Mouse (Mus musculus) myocyte (in vitro differentiated cells): ENCODE results near the gene Dhrs4.

Source experiments
- POLR2AphosphoS2 ChIP-seq: IDR thresholded peaks from one replicate; pipeline ENCODE4 v1.6.1; 2011; ENCODE audit warnings: low read depth, control low read depth; ENCODE audit not compliant: insufficient read length
- USF1 ChIP-seq: IDR thresholded peaks from one replicate; pipeline ENCODE4 v1.6.1; 2011; ENCODE audit warnings: low read depth, mild to moderate bottlenecking, control low read depth, moderate library complexity

- TF ChIP-seq POLR2AphosphoS2 (no peak), USF1 (no peak)
These were observed 16.8 kb upstream of the Dhrs4 start for GRCm38 (mm10) chr14:55461757-55462156.
